ENCODE assay signal across 9 mouse cellular contexts in genomic region chr3:88220842-88221241, GRCm38 (mm10). TPM values are rescaled to one million over a fixed set of nuclear protein-coding genes. Genes with fewer than 3 reads are reported as not detected.
DNase-seq lines count a peak whose midpoint lies in the region; ATAC-seq and TF ChIP-seq lines count a peak whose summit lies in the region.
"Had no signal": no experiment of that assay in that cellular context is flagged by ENCODE, and none has a peak within 500 bp of the region (broad histone marks: within the 10 kb centered on the region; RNA-seq: fewer than 3 reads in every experiment).

No protein-coding gene starts in this region.

- no peaks in the 10 kb centered on the region for H3K9me3 ChIP-seq in G1E (replicated peaks)
- no peaks in the 10 kb centered on the region for H3K9me3 ChIP-seq in forebrain, postnatal 0 days (ENCODE audit: low read length)
- H3K9me3 ChIP-seq in intestine, postnatal 0 days (ENCODE audit: control insufficient read depth), result no peaks in the 10 kb centered on the region

- peak overlapping the region; percentile 95 for H3K27ac ChIP-seq in forebrain, postnatal 0 days (ENCODE audit: low read depth, low read length)
- no peak overlapping the region for H3K27ac ChIP-seq in intestine, postnatal 0 days (ENCODE audit: low read depth, low read length)

- no peaks in the 10 kb centered on the region for H3K36me3 ChIP-seq in G1E (replicated peaks)
- peaks cover 63% of the 10 kb centered on the region for H3K36me3 ChIP-seq in forebrain, postnatal 0 days (ENCODE audit: insufficient read depth)
- H3K36me3 ChIP-seq in intestine, postnatal 0 days (ENCODE audit: control insufficient read depth, insufficient read depth), result no peaks in the 10 kb centered on the region

- H3K4me3 ChIP-seq in G1E (ENCODE audit: low read depth, low read length), result no peak overlapping the region
- no peak overlapping the region for H3K4me3 ChIP-seq in forebrain, postnatal 0 days (ENCODE audit: low read depth, low read length)
- no peak overlapping the region for H3K4me3 ChIP-seq in intestine, postnatal 0 days (ENCODE audit: low read depth, low read length)

- WGBS in forebrain, postnatal 0 days, result 8% methylated on average over 6 of the region's 6 CpGs
- 2% methylated on average over 6 of the region's 6 CpGs for WGBS in intestine, postnatal 0 days

- peaks cover 37% of the 10 kb centered on the region for H3K27me3 ChIP-seq in G1E (ENCODE audit: insufficient read depth, low read length)
- no peaks in the 10 kb centered on the region for H3K27me3 ChIP-seq in forebrain, postnatal 0 days (ENCODE audit: insufficient read depth, low read length)
- peaks cover 62% of the 10 kb centered on the region for H3K27me3 ChIP-seq in intestine, postnatal 0 days (replicated peaks; ENCODE audit: control insufficient read depth, insufficient read depth, low read length)

- peak; percentile 49 for DNase-seq in G1E (ENCODE audit: low spot score)
- DNase-seq in adrenal gland, adult 8-10 months, result peak; percentile 50
- DNase-seq in forebrain, postnatal 0 days, result peak; percentile 59
- peak; percentile 88 for DNase-seq in lung, postnatal 14 days
- DNase-seq in retina, embryonic 14.5 days (ENCODE audit: low spot score), result peak; percentile 85
- no peak for DNase-seq in layer of hippocampus, adult 9-11 months

- H3K9ac ChIP-seq in forebrain, postnatal 0 days, result peak overlapping the region; percentile 50
- no peak overlapping the region for H3K9ac ChIP-seq in intestine, postnatal 0 days (ENCODE audit: low read depth, low read length)

- H3K4me1 ChIP-seq in G1E (ENCODE audit: insufficient read depth, low read depth, low read length), result peaks cover 1% of the 10 kb centered on the region; the same call in 1 of the 2 replicates
- H3K4me1 ChIP-seq in forebrain, postnatal 0 days (ENCODE audit: insufficient read depth), result peaks cover 67% of the 10 kb centered on the region
- H3K4me1 ChIP-seq in intestine, postnatal 0 days (replicated peaks; ENCODE audit: control insufficient read depth, insufficient read depth, low read length), result no peaks in the 10 kb centered on the region

- ATAC-seq in G1E (ENCODE audit: extremely low read depth, insufficient number of reproducible peaks, low FRiP score, poor library complexity, severe bottlenecking), result no peak; the same call in 1 of the 2 replicates
- ATAC-seq in forebrain, postnatal 0 days, result no peak
- ATAC-seq in intestine, postnatal 0 days, result no peak
- no peak for ATAC-seq in frontal cortex, adult (ENCODE audit: low TSS enrichment)

- no peak for TF ChIP-seq CTCF in G1E (IDR thresholded peaks at IDR 0.05; ENCODE audit: low read depth, low read length)
- peak; percentile 33; the same call in 1 of the 2 replicates for TF ChIP-seq CTCF in forebrain, postnatal 0 days (IDR thresholded peaks at IDR 0.05; ENCODE audit: low read depth)
- TF ChIP-seq CTCF in intestine, postnatal 0 days (IDR thresholded peaks at IDR 0.05; ENCODE audit: low read depth), result peak; percentile 74

- H3K4me2 ChIP-seq in forebrain, postnatal 0 days (ENCODE audit: low read depth), result peak overlapping the region; percentile 97
- H3K4me2 ChIP-seq in intestine, postnatal 0 days (replicated peaks; ENCODE audit: low read depth), result no peak overlapping the region

RNA-seq across cellular contexts. Expression of gene Rhbg, which starts 33.7 kb away (rescaled TPM):
- total RNA-seq in G1E (2014; fragmentation: Nextera tagmentation) (not detected in 2 replicates), G1E (2017) (not detected in 2 replicates)
- not detected in 2 replicates for polyA plus RNA-seq in G1E (2012)
- total RNA-seq in adrenal gland, adult 8-10 months (2022), result 10 to 100 TPM; 12.0 to 27.5 (median 17.3) TPM
- total RNA-seq in forebrain, postnatal 0 days (2014; rRNA removed), result 0.19 TPM in 1 of 2 replicates, not detected in the other
- 0.21 and 0.25 TPM in 2 replicates for polyA plus RNA-seq in forebrain, postnatal 0 days (2015; fragmentation: Nextera tagmentation; extraction: Ambion mirVana)
- polyA plus RNA-seq in intestine, postnatal 0 days (2015; fragmentation: Nextera tagmentation; extraction: Ambion mirVana), result 0.60 and 0.65 TPM in 2 replicates
- polyA plus RNA-seq: heart, embryonic 14.5 days had no signal

Comparison
In these comparisons a context has a peak if more than half of its experiments do, and no peak if none do; other contexts are left out.
1. RNA of gene Rhbg, which starts 33.7 kb away (total RNA-seq): 12.0 to 27.5 TPM in adrenal gland, adult 8-10 months; 0.19 TPM in forebrain, postnatal 0 days and not detected in G1E; every median in the first group is over 10 times any median in the second.